Mouse (Mus musculus) cerebellum, adult 2 months (tissue): ENCODE results near the gene Ndufa11. TPM values are rescaled to one million over a fixed set of nuclear protein-coding genes. Genes with fewer than 3 reads are reported as not detected.

ENCODE experiments used
- DNase-seq, 2 experiments: peaks; one replicate each; pipeline ENCODE4 v3.0.0; 2021
- H3K27ac ChIP-seq: fragments of 200-500 bp; 2 replicates; pipeline ENCODE4 v1.5.1; 2012; ENCODE audit warnings: low read length, control low read depth, inconsistent platforms; ENCODE audit not compliant: insufficient read depth
- H3K27me3 ChIP-seq: fragments of 200-500 bp; 2 replicates; pipeline ENCODE4 v1.6.1; 2012; ENCODE audit warnings: inconsistent platforms, mild to moderate bottlenecking, low read length, moderate library complexity; ENCODE audit not compliant: control insufficient read depth, insufficient read depth
- H3K4me1 ChIP-seq: fragments of 200-500 bp; 2 replicates; pipeline ENCODE4 v1.6.1; 2011; ENCODE audit warnings: low read length; ENCODE audit not compliant: control insufficient read depth, insufficient read depth
- H3K4me3 ChIP-seq: fragments of 200-500 bp; replicated peaks from 2 replicates; pipeline ENCODE3; 2011; ENCODE audit warnings: mild to moderate bottlenecking, low read depth, low read length, control low read depth; ENCODE audit not compliant: insufficient read depth
- CTCF ChIP-seq: fragments of 200-500 bp; IDR thresholded peaks from 2 replicates; pipeline ENCODE4 v1.5.1; 2011; ENCODE audit warnings: low read depth, mild to moderate bottlenecking, control low read depth, low read length, moderate library complexity, borderline replicate concordance; ENCODE audit not compliant: insufficient read depth
- POLR2A ChIP-seq: fragments of 200-500 bp; IDR thresholded peaks from 2 replicates; pipeline ENCODE4 v1.6.1; 2011; ENCODE audit warnings: low read length, control low read depth, borderline replicate concordance; ENCODE audit not compliant: insufficient read depth
- WGBS: fragments of 180-500 bp; shearing (Covaris S2); methylation state at CpG from one replicate; pipeline ENCODE4 v1.1.7; 2018; 5-methylcytosine and 5-hydroxymethylcytosine counted together
- polyA plus RNA-seq: library from polyadenylated mRNA; depleted of rRNA; stranded (reverse); fragments of >200 nt; gene quantifications from 2 replicates; pipeline ENCODE4 v1.2.3, GENCODE M21; 2012

Ndufa11 gene
- polyA plus RNA-seq, 1 experiment: 557 TPM

- Histone ChIP-seq H3K4me1 (peaks cover 13% of the 10 kb centered on the region), H3K27me3 (no peaks in the 10 kb centered on the region), H3K4me3 (no peak overlapping the region), H3K27ac (no peak overlapping the region)
- no peak for DNase-seq
- TF ChIP-seq CTCF: no peak
- no peak for TF ChIP-seq POLR2A
- WGBS: 73% methylated on average over 5 of the region's 5 CpGs
These were observed 4.9 kb downstream of the Ndufa11 start for GRCm38 (mm10) chr17:56722441-56722840.

- no peak for DNase-seq
- Histone ChIP-seq H3K4me3 (no peak overlapping the region), H3K27me3 (no peaks in the 10 kb centered on the region), H3K4me1 (peaks cover 18% of the 10 kb centered on the region), H3K27ac (no peak overlapping the region)
- WGBS: 71% methylated on average over 11 of the region's 11 CpGs
- TF ChIP-seq CTCF (0 out of 2 replicates have a peak, but pooled peaks have one; percentile 3), POLR2A (no peak)
These were observed 6.0 kb downstream of the Ndufa11 start for GRCm38 (mm10) chr17:56723419-56724161.

GRCm38 (mm10) chr17:56727029-56727649 is 9.6 kb downstream of the Ndufa11 start:
- TF ChIP-seq POLR2A: no peak
- no peak for TF ChIP-seq CTCF
- H3K27me3 ChIP-seq: no peaks in the 10 kb centered on the region
- no peak overlapping the region for H3K27ac ChIP-seq
- no peak for DNase-seq
- H3K4me1 ChIP-seq: peaks cover 16% of the 10 kb centered on the region
- no peak overlapping the region for H3K4me3 ChIP-seq
- WGBS: 20% methylated on average over 7 of the region's 7 CpGs

GRCm38 (mm10) chr17:56727659-56728058 is 10.1 kb downstream of the Ndufa11 start:
- 28% methylated on average over 12 of the region's 12 CpGs for WGBS

GRCm38 (mm10) chr17:56728117-56728516 is 10.6 kb downstream of the Ndufa11 start:
- Histone ChIP-seq H3K27ac (no peak overlapping the region), H3K27me3 (no peaks in the 10 kb centered on the region), H3K4me1 (peaks cover 16% of the 10 kb centered on the region), H3K4me3 (no peak overlapping the region)
- 36% methylated on average over 12 of the region's 12 CpGs for WGBS
- no peak for TF ChIP-seq CTCF
- no peak for TF ChIP-seq POLR2A
- DNase-seq: no peak

More at GRCm38 (mm10) chr17:56727659-56728058, 10.1 kb downstream of the Ndufa11 start:
- H3K27ac ChIP-seq: no peak overlapping the region
- no peak overlapping the region for H3K4me3 ChIP-seq
- TF ChIP-seq CTCF (no peak), POLR2A (no peak)
- no peak for DNase-seq
- H3K4me1 ChIP-seq: peaks cover 16% of the 10 kb centered on the region
- H3K27me3 ChIP-seq: no peaks in the 10 kb centered on the region

- peak; percentile 65 to 71 for DNase-seq
- WGBS: 18% methylated on average over 6 of the region's 6 CpGs
These were observed 11.6 kb downstream of the Ndufa11 start for GRCm38 (mm10) chr17:56729151-56729550.

GRCm38 (mm10) chr17:56729656-56730055 is 12.1 kb downstream of the Ndufa11 start:
- WGBS: 18% methylated on average over 2 of the region's 2 CpGs
- H3K27me3 ChIP-seq: no peaks in the 10 kb centered on the region

More at GRCm38 (mm10) chr17:56729151-56729550, 11.6 kb downstream of the Ndufa11 start:
- H3K27me3 ChIP-seq: no peaks in the 10 kb centered on the region
- H3K27ac ChIP-seq: no peak overlapping the region
- no peak overlapping the region for H3K4me3 ChIP-seq
- peaks cover 16% of the 10 kb centered on the region for H3K4me1 ChIP-seq
- TF ChIP-seq CTCF (no peak), POLR2A (no peak)

GRCm38 (mm10) chr17:56736534-56736933 is 19.0 kb downstream of the Ndufa11 start:
- Histone ChIP-seq H3K27me3 (no peaks in the 10 kb centered on the region), H3K27ac (no peak overlapping the region), H3K4me1 (no peaks in the 10 kb centered on the region), H3K4me3 (no peak overlapping the region)
- no peak for DNase-seq
- TF ChIP-seq POLR2A (no peak), CTCF (peak; percentile 24; the same call in 1 of the 2 replicates)
- 43% methylated on average over 8 of the region's 8 CpGs for WGBS

More at GRCm38 (mm10) chr17:56729656-56730055, 12.1 kb downstream of the Ndufa11 start:
- no peak for DNase-seq
- TF ChIP-seq POLR2A: no peak
- TF ChIP-seq CTCF: no peak
- no peak overlapping the region for H3K4me3 ChIP-seq
- H3K27ac ChIP-seq: no peak overlapping the region
- peaks cover 16% of the 10 kb centered on the region for H3K4me1 ChIP-seq
